Mouse (Mus musculus): ENCODE data around the gene Tmem94. TPM values are rescaled to one million over a fixed set of nuclear protein-coding genes. Genes with fewer than 3 reads are reported as not detected.

Gene Tmem94
- polyA plus RNA-seq, 1 experiment from 2014 or later: 25.6 TPM

DNA sequence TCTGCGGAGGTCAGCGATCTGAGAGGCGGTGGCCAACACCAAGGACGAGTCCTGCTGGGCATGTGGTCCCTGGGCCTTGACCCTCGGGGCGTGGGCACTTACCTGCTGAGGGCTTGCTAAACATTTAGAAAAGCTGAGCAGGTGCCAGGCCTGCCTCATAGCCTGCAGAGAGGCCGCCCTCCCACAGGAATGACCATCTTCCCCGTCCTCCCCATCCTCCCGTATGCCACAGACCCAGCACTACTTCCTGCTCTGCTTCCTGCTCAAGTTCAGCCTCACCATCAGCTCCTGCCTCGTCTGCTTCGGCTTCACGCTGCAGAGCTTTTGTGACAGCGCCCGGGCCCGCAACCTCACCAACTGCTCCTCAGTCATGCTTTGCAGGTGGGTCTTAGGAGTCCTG, 31.7 kb downstream of the Tmem94 start:
- H3K9ac ChIP-seq (ENCODE audit: low read depth, low read length): no peak overlapping the region
- 87% methylated on average over 15 of the region's 15 CpGs for WGBS
- H3K4me2 ChIP-seq (ENCODE audit: low read length): no peak overlapping the region
- ATAC-seq: no peak
- no peaks in the 10 kb centered on the region for H3K9me3 ChIP-seq (replicated peaks; ENCODE audit: control insufficient read depth, low read length, poor library complexity, severe bottlenecking)
- H3K4me1 ChIP-seq (ENCODE audit: control insufficient read depth, insufficient read depth, low read length): no peaks in the 10 kb centered on the region
- no peak overlapping the region for H3K27ac ChIP-seq (ENCODE audit: low read length)
- peaks cover 51% of the 10 kb centered on the region for H3K36me3 ChIP-seq (ENCODE audit: control insufficient read depth, insufficient read depth, low read length)
- H3K4me3 ChIP-seq (ENCODE audit: low read depth, low read length): no peak overlapping the region
- H3K27me3 ChIP-seq (ENCODE audit: control insufficient read depth, insufficient read depth, low read depth, low read length): no peaks in the 10 kb centered on the region

DNA sequence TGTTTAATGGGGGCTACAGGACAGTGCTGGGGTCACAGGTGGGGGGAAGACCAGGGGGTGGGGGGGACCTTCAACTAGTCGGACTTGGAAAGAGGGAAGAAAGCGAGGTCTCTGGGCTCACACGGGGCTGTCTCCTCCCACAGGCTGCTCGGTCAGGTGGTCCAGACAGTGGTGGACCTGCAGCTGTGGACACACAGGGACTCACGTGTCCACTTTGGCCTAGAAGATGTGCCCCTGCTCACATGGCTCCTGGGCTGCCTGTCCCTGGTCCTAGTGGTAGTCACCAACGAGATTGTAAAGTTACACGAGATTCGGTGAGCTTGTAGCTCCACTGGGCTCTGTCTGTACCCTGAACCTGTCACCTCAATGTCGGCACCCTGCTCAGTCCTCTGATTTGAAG, 32.4 kb downstream of the Tmem94 start:
- WGBS: 79% methylated on average over 9 of the region's 9 CpGs
- Histone ChIP-seq H3K27me3 (ENCODE audit: control insufficient read depth, insufficient read depth, low read depth, low read length) (no peaks in the 10 kb centered on the region), H3K4me2 (ENCODE audit: low read length) (no peak overlapping the region), H3K36me3 (ENCODE audit: control insufficient read depth, insufficient read depth, low read length) (peaks cover 45% of the 10 kb centered on the region), H3K4me3 (ENCODE audit: low read depth, low read length) (no peak overlapping the region), H3K9ac (ENCODE audit: low read depth, low read length) (no peak overlapping the region), H3K4me1 (ENCODE audit: control insufficient read depth, insufficient read depth, low read length) (no peaks in the 10 kb centered on the region), H3K27ac (ENCODE audit: low read length) (no peak overlapping the region), H3K9me3 (replicated peaks; ENCODE audit: control insufficient read depth, low read length, poor library complexity, severe bottlenecking) (no peaks in the 10 kb centered on the region)
- ATAC-seq: no peak

DNA sequence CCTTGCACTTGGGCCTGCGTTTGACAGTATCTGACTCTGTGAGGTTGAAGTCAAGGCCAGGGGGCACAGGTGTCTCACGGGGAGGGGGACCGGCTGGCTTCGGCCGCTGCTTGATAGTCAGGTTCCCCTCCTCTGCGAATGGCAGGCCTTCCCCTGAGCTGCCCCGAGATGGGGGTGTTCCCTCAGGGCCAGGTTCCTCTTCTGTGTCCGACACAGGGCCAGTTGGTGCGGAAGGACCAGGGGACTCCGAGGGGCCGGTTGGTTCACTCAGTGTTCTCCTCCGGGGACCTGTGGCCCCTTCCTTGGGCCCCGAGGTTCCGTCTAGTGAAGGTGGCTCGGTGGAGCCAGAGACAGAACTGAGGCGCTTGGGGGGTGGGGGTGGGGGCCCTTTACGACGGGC, 35.7 kb downstream of the Tmem94 start:
- no peak overlapping the region for H3K4me3 ChIP-seq (ENCODE audit: low read depth, low read length)
- no peak for ATAC-seq
- no peaks in the 10 kb centered on the region for H3K9me3 ChIP-seq (replicated peaks; ENCODE audit: control insufficient read depth, low read length, poor library complexity, severe bottlenecking)
- no peak overlapping the region for H3K27ac ChIP-seq (ENCODE audit: low read length)
- H3K27me3 ChIP-seq (ENCODE audit: control insufficient read depth, insufficient read depth, low read depth, low read length): no peaks in the 10 kb centered on the region
- H3K36me3 ChIP-seq (ENCODE audit: control insufficient read depth, insufficient read depth, low read length): peaks cover 33% of the 10 kb centered on the region
- no peak overlapping the region for H3K4me2 ChIP-seq (ENCODE audit: low read length)
- no peak overlapping the region for H3K9ac ChIP-seq (ENCODE audit: low read depth, low read length)
- H3K4me1 ChIP-seq (ENCODE audit: control insufficient read depth, insufficient read depth, low read length): no peaks in the 10 kb centered on the region
- 94% methylated on average over 18 of the region's 18 CpGs for WGBS

DNA sequence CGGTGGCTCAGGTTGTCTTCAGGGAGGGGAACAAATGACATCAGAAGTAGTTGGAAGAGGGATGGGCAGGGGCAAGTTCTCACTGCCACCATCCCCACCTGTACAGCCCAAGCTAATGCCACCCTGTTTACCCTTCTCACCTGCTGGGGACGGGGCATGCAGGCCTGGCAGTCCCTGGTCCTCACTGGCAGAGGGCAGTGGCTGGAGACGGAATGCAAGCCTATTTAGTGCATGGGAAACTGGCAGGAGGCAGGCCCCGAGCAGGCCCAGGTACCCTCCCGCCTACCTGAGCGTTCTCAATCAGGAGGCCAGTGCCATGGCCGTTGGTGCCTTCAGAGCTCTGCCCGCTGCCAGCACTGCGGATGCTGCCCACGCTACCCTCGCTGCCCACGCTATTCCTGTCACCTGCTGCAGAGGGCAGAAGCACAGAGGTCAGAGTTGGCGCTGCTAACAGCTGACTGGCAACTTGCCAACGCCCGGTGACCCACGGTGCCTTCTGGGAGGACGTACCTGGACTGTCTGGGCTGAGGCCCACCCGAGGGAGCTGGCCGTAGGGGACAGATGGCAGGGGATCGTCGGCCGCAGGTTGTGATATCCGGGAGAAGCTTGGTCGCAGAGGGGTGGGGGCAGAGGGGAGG, 38.0 kb downstream of the Tmem94 start:
- Histone ChIP-seq H3K4me2 (ENCODE audit: low read length) (no peak overlapping the region), H3K9ac (ENCODE audit: low read depth, low read length) (no peak overlapping the region), H3K4me3 (ENCODE audit: low read depth, low read length) (no peak overlapping the region), H3K4me1 (ENCODE audit: control insufficient read depth, insufficient read depth, low read length) (0 out of 2 replicates have a peak, but pooled peaks cover 3% of the 10 kb centered on the region), H3K36me3 (ENCODE audit: control insufficient read depth, insufficient read depth, low read length) (peaks cover 16% of the 10 kb centered on the region), H3K27me3 (ENCODE audit: control insufficient read depth, insufficient read depth, low read depth, low read length) (no peaks in the 10 kb centered on the region), H3K9me3 (replicated peaks; ENCODE audit: control insufficient read depth, low read length, poor library complexity, severe bottlenecking) (no peaks in the 10 kb centered on the region), H3K27ac (ENCODE audit: low read length) (no peak overlapping the region)
- ATAC-seq: no peak
- WGBS: 93% methylated on average over 24 of the region's 24 CpGs

DNA sequence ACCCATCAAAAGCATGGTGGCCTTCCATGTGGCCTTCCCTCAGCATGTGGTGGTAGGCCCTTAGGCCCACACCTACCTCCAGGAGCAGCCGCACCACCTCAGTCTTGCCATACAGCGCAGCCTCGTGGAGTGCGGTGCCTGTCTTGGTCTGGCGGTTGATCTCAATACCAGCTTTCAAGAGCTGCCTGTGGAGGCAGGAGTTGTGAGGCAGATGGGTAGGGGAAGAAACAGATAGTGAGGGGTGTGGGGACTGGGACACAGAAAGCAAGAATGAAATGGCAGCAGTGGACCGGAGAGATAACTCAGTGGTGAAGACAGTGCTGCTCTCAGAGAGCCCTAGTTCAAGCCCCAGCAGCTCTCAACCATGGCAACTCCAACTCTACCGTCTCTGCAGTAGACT, 39.8 kb downstream of the Tmem94 start:
- H3K4me1 ChIP-seq (ENCODE audit: control insufficient read depth, insufficient read depth, low read length): peaks cover 15% of the 10 kb centered on the region
- no peak overlapping the region for H3K4me3 ChIP-seq (ENCODE audit: low read depth, low read length)
- H3K27me3 ChIP-seq (ENCODE audit: control insufficient read depth, insufficient read depth, low read depth, low read length): no peaks in the 10 kb centered on the region
- H3K36me3 ChIP-seq (ENCODE audit: control insufficient read depth, insufficient read depth, low read length): 0 out of 2 replicates have a peak, but pooled peaks cover 6% of the 10 kb centered on the region
- no peak overlapping the region for H3K4me2 ChIP-seq (ENCODE audit: low read length)
- H3K9me3 ChIP-seq (replicated peaks; ENCODE audit: control insufficient read depth, low read length, poor library complexity, severe bottlenecking): no peaks in the 10 kb centered on the region
- H3K9ac ChIP-seq (ENCODE audit: low read depth, low read length): no peak overlapping the region
- H3K27ac ChIP-seq (ENCODE audit: low read length): no peak overlapping the region
- 94% methylated on average over 7 of the region's 7 CpGs for WGBS
- no peak for ATAC-seq

DNA sequence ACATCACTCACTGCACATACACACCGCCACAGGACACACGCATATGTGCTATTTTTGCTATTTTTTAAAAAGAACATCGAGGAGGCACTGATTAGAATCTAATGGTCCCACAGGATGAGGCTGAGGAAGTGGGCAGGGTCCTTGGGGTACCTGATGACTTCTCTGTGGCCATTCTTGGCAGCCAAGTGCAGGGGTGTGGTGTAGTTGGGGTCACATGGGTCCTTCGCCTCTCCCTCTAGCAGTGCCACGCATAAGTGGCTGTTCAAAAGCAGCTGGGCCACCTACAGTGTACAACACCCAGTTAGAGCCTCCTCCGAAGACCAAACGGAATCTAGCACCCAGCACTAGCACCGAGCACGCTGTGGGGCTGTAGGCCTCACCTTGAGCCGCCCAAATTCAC, 40.9 kb downstream of the Tmem94 start:
- H3K9me3 ChIP-seq (replicated peaks; ENCODE audit: control insufficient read depth, low read length, poor library complexity, severe bottlenecking): no peaks in the 10 kb centered on the region
- H3K27ac ChIP-seq (ENCODE audit: low read length): no peak overlapping the region
- ATAC-seq: no peak
- H3K36me3 ChIP-seq (ENCODE audit: control insufficient read depth, insufficient read depth, low read length): no peaks in the 10 kb centered on the region
- no peaks in the 10 kb centered on the region for H3K27me3 ChIP-seq (ENCODE audit: control insufficient read depth, insufficient read depth, low read depth, low read length)
- H3K4me1 ChIP-seq (ENCODE audit: control insufficient read depth, insufficient read depth, low read length): peaks cover 15% of the 10 kb centered on the region
- 96% methylated on average over 10 of the region's 10 CpGs for WGBS
- no peak overlapping the region for H3K4me2 ChIP-seq (ENCODE audit: low read length)
- H3K4me3 ChIP-seq (ENCODE audit: low read depth, low read length): no peak overlapping the region
- H3K9ac ChIP-seq (ENCODE audit: low read depth, low read length): no peak overlapping the region

DNA sequence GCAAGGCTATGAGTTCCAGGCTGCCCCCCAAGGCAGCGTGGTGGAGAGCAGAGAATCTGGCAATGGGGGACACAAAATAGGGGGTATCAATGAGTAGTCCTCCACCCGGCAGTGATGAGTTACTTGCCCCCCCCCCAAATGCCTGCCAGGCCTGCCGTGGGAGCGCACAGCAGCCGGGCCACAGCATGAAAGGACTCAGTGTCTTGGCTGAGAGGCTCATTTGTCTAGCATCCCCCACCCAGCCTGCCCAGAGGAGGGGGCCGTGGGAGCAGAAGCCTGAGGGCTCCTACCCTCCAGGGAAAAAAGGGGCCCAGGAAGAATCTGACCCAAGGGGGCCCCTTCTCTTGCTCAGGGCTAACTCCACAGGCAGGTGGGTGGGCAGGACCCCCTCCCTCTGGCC, 42.1 kb downstream of the Tmem94 start:
- H3K4me3 ChIP-seq (ENCODE audit: low read depth, low read length): no peak overlapping the region
- no peaks in the 10 kb centered on the region for H3K27me3 ChIP-seq (ENCODE audit: control insufficient read depth, insufficient read depth, low read depth, low read length)
- H3K27ac ChIP-seq (ENCODE audit: low read length): peak overlapping the region; percentile 67
- peaks cover 22% of the 10 kb centered on the region for H3K4me1 ChIP-seq (ENCODE audit: control insufficient read depth, insufficient read depth, low read length)
- WGBS: 60% methylated on average over 6 of the region's 6 CpGs
- no peak for ATAC-seq
- 0 out of 2 replicates have a peak overlapping the region, but pooled peaks have one; percentile 38 for H3K9ac ChIP-seq (ENCODE audit: low read depth, low read length)
- H3K4me2 ChIP-seq (ENCODE audit: low read length): 0 out of 2 replicates have a peak overlapping the region, but pooled peaks have one; percentile 17
- H3K9me3 ChIP-seq (replicated peaks; ENCODE audit: control insufficient read depth, low read length, poor library complexity, severe bottlenecking): no peaks in the 10 kb centered on the region
- no peaks in the 10 kb centered on the region for H3K36me3 ChIP-seq (ENCODE audit: control insufficient read depth, insufficient read depth, low read length)

DNA sequence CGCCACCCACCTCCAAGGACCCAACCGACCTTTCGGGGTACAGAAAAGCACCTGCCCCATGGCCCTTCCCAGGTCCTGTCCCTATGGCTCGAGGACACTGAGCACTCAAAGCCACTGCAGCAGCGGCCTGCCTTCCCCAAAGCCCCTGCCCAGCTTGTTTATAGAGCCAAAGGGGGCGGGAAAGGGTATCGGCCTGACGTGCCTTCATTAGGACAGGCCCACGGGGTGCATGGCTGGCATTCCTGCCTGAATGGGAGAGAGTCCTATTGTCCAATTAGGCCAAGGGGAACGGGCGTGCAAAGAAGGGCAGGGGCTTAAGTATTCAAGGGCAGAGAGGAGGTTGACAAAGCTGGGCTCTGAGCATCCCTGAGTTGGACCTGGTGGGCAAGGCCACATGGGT, 42.7 kb downstream of the Tmem94 start:
- peak overlapping the region; percentile 38; the same call in 1 of the 2 replicates for H3K9ac ChIP-seq (ENCODE audit: low read depth, low read length)
- H3K4me1 ChIP-seq (ENCODE audit: control insufficient read depth, insufficient read depth, low read length): peaks cover 29% of the 10 kb centered on the region
- peak overlapping the region; percentile 67 for H3K27ac ChIP-seq (ENCODE audit: low read length)
- H3K36me3 ChIP-seq (ENCODE audit: control insufficient read depth, insufficient read depth, low read length): no peaks in the 10 kb centered on the region
- H3K9me3 ChIP-seq (replicated peaks; ENCODE audit: control insufficient read depth, low read length, poor library complexity, severe bottlenecking): no peaks in the 10 kb centered on the region
- no peak overlapping the region for H3K4me3 ChIP-seq (ENCODE audit: low read depth, low read length)
- no peak overlapping the region for H3K4me2 ChIP-seq (ENCODE audit: low read length)
- ATAC-seq: no peak
- 51% methylated on average over 11 of the region's 11 CpGs for WGBS
- H3K27me3 ChIP-seq (ENCODE audit: control insufficient read depth, insufficient read depth, low read depth, low read length): no peaks in the 10 kb centered on the region

DNA sequence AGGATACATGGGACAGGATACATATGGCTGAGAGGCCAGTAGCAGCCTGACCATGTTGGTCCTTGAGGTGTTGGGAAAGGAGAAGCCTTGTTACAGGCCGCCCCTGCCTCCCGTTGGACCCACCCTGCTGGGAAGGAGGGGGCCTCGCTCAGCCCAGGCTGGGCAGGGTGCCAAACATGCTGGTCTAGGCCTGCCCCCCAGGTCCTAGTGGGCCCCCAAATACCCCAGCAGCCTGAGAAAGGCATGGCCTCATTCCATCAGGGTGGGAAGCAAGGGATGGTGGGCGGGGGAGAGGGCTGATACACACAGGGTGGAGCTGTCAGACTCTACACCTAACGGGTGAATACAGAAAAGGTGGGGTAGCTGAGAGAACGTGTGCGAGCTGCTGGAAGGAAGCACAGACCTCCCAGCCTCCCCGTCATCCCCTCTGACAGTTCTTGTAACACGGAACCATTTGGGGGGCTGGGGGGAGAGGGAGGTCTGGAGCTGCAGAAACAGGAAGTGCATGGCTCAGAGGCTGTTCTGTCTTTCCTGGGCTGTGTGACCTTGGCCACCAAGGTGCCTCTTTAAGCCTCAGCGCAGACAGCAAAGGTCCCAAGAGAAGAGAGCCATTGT, 43.6 kb downstream of the Tmem94 start:
- peak overlapping the region; percentile 67 for H3K27ac ChIP-seq (ENCODE audit: low read length)
- H3K27me3 ChIP-seq (ENCODE audit: control insufficient read depth, insufficient read depth, low read depth, low read length): no peaks in the 10 kb centered on the region
- H3K4me2 ChIP-seq (ENCODE audit: low read length): peak overlapping the region; percentile 91
- no peaks in the 10 kb centered on the region for H3K36me3 ChIP-seq (ENCODE audit: control insufficient read depth, insufficient read depth, low read length)
- peak overlapping the region; percentile 43; the same call in 1 of the 2 replicates for H3K9ac ChIP-seq (ENCODE audit: low read depth, low read length)
- H3K4me1 ChIP-seq (ENCODE audit: control insufficient read depth, insufficient read depth, low read length): peaks cover 30% of the 10 kb centered on the region
- no peaks in the 10 kb centered on the region for H3K9me3 ChIP-seq (replicated peaks; ENCODE audit: control insufficient read depth, low read length, poor library complexity, severe bottlenecking)
- 52% methylated on average over 10 of the region's 10 CpGs for WGBS
- H3K4me3 ChIP-seq (ENCODE audit: low read depth, low read length): no peak overlapping the region
- no peak for ATAC-seq
